Mouse (Mus musculus): Measurements from ENCODE around the gene Ddx46. TPM values are rescaled to one million over a fixed set of nuclear protein-coding genes. Genes with fewer than 3 reads are reported as not detected.
"Not testable (repeated sequence)": the region's sequence is repeated elsewhere in the genome, so short reads cannot be mapped to it uniquely, and the experiment has no call there.

Ddx46 gene
- total RNA-seq, 2 experiments from 2014 or later, result 37.8 to 44.3 TPM

DNA sequence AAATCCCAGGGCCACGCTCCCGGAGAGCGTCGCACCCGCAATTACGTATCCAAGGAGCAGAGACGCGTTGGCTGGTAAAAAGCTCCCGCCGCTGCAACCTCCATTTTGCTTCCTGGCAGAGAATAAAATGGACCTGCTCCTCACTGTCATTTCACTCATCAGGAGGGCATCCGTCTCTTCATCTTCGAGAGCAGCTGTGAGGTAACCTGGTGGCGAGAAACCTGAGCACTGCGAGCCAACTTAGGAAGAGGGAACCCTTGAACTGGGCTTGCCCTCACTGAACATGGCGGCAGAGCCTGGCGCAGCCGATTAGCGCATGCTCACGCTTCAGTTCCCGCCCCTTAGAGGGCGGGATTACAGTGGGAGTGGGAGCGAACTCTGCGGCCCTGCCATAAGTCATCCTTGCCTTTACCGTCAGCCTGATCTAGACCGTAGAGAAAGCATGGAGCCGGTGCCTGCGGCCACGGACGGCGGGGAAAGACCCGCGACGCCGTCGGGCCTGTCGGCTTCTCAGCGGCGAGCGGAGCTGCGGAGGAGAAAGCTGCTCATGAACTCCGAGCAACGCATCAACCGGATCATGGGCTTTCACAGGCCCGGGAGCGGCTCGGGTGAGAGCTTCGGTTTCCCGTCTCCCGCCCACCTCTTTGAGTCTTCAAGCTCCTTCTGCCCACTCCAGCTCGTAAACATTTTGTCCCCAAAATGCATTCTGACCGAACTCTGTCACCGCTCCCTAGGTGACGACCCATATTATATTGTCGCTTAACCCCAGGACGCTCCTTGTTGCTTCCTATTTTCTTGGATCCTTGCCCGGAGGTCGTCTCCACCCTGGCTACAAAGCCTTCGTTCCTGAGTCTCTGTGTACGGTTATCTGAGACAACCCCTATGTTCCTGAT is 11.9 kb upstream of the Ddx46 start, which contains the start of gene Caml:
Gene Caml, plus strand, starts transcription at position 357 of the 893 bp plus-strand sequence.
- intact Hi-C loops (cut with DNase I), result no loop called here
- DNase-seq (ENCODE audit: low spot score in 2 of 2), result peak; percentile 84 to 86

DNA sequence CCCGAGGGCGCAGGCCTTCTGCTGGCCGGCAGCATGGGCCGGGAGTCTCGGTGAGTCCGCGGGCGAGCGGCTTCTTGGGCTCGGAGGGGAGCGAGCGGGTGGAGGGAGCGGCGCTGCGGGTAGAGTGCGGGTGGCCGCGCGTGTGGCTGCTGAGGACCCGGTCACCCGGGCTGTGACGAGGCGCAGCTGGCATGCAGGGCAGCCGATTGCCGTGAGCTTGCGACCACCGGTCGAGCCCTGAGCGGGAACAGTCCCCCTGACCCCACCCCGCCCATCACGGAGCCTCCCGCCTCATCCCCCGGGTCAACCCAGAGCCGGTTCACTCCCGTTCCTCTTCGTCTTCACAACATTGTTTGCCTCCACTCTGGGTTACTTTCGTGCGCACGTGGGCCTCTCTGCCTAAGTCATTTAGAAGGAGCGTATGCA is 332 bp downstream of the Ddx46 start:
- intact Hi-C loops (cut with DNase I), result loop anchor here (2.0 kb wide), 1 partner anchor 34 kb away; no protein-coding TSS in a partner anchor
- DNase-seq (ENCODE audit: low spot score in 2 of 2), result no peak

DNA sequence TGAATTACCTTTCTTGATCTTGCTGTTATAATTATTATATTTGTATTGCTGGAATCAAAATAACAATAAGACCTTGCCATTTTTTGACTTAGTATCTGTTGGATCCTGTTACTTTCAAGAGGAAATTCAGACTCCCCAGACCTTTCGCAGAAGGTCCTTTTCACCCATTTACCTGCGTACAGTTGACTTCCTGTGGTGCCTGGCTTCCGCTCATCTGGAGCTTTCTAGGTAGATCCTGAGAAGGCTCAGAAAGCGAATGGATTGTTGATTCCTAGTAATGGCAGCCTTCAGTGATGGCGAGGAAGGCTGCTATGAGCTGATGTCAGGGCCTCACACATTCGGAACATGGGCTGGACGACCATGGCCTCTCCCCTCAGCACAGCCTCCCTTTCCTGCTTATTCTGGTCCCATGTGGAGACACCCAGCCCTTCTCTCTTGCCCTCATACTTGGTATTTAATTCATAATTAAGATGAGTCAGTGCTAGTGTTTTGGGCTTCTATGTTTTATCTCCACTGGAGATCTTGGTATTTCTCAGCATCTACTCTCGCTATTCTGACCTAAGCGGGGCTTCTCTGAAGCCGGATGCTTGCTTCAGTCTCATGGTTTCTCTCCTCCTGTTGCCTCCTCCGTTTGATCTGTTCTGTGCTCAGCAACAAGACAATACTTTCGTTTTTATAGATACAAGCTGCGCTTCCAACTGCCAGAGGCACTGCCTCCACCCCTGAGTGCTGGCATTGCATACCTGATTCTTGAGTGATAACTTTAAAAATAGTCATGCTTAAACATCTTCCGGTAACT is 1.6 kb downstream of the Ddx46 start:
- intact Hi-C loops (cut with DNase I), result no loop called here
- DNase-seq (ENCODE audit: low spot score in 2 of 2), result no peak

GRCm38 (mm10) chr13:55640480-55640879 is 5.7 kb downstream of the Ddx46 start:
- intact Hi-C loops (cut with DNase I), result not testable (repeated sequence)
- peak; percentile 82 to 83 for DNase-seq (ENCODE audit: low spot score in 2 of 2)

DNA sequence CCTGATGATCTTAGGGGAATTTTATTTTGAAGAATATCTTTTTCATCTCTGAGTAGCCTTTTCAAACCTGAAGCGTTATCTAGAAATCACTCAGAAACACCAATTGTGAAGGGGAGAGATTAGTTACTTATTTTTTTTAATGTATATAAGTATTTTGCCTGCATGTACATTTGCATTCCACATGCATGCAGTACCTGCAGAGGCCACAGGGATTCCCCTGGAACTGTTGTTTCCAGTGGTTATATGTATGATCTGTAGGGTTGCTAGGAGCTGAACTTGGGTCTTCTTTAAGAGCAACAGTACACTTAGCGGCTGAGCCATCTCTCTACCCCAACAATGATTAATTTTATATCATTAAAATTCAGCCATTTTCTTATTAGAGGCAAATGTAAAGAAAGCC is 9.7 kb downstream of the Ddx46 start:
- peak; percentile 22 to 42 for DNase-seq (ENCODE audit: low spot score in 2 of 2)
- intact Hi-C loops (cut with DNase I), result no loop called here

DNA sequence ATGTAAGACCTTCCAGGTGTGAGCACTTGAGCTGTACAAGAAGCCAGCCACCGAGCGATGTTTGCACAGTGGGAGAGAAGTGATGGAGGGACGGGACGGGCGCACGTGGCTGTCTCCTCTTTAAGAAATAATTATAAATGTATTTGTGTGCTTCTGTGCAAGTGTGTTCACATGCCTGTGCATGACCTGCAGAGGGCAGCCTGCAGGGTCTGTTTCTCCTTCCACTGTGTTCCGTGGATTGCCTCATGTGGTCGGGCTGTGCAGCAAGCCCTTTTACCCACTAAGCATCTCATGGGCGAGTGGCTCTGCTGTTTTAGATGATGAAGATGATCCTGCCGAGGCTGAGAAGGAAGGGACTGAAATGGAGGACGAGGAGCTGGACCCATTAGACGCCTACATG is 15.3 kb downstream of the Ddx46 start:
- DNase-seq (ENCODE audit: low spot score in 2 of 2), result no peak
- intact Hi-C loops (cut with DNase I), result loop anchor here (10.0 kb wide), 1 partner anchor 345 kb away; no protein-coding TSS in a partner anchor

- intact Hi-C loops (cut with DNase I), result loop anchor here (10.0 kb wide), 1 partner anchor 346 kb away; no protein-coding TSS in a partner anchor
- no peak for DNase-seq (ENCODE audit: low spot score in 2 of 2)
Observed at GRCm38 (mm10) chr13:55650980-55651379, 16.2 kb downstream of the Ddx46 start.

GRCm38 (mm10) chr13:55668550-55668949 is 33.7 kb downstream of the Ddx46 start:
- intact Hi-C loops (cut with DNase I), result loop anchor here (2.0 kb wide), 1 partner anchor 58 kb away; the partner anchor contains the start of gene Pcbd2
- peak; percentile 14 to 44 for DNase-seq (ENCODE audit: low spot score in 2 of 2)

DNA sequence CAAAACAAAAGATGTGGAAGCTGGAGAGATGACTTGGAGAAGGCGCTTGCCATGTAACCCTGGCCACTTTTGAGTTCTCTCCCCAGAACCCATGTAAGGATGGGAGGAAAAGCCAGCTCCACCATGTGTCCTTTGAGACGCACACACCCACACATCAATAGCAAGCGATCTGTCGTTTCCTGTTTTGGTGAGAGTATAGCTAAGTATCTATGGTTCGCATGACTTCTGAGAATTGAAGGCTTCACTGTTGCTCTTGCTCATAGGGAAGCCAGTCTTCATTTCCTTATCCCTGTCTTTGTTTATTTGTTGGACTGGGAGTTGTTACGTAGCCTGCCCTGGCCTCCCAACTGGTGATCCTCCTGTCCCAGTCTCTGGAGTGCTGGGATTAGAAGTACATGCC is 37.9 kb downstream of the Ddx46 start:
- DNase-seq (ENCODE audit: low spot score in 2 of 2), result no peak
- intact Hi-C loops (cut with DNase I), result no loop called here

DNA sequence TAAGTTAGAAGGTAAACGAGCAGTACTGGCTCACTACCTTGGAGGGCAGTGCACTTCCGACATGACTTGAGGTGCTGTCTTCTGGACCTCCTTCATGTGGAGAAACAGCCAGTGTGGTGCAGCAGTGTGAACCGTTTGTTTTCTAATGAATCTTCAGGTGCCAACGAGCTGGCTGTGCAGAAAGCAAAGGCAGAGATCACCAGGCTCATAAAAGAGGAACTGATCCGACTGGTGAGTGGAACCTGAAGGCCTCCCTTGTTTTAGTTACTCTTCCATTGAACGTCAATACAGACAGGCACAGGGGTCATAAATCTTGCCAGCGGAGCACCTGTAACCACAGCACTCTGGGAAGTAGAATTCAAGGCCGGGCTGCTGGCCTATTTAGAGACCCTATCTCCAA is 42.5 kb downstream of the Ddx46 start:
- no peak for DNase-seq (ENCODE audit: low spot score in 2 of 2)
- intact Hi-C loops (cut with DNase I), result no loop called here

DNA sequence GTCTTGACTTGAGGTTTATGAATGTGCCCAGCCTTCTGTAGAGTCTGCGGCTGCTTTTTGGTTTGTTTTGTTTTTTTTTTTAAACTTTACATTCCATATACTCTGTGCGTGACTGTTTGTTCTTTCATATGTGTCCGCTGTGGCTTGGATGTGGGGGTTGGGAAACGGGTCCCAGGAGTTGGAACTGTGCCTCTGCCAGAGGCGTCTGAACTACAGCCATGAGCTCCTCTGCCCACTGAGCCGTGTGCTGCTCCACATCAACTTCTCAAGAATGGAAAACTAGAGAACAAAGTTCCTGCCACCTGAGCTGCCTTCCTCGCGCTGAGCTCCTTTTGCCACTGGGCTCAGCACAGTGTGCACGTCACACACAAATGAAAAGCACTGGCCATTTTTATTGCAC is 47.4 kb downstream of the Ddx46 start:
- intact Hi-C loops (cut with DNase I), result loop anchor here (5.0 kb wide), 1 partner anchor 35 kb away; no protein-coding TSS in a partner anchor
- DNase-seq (ENCODE audit: low spot score in 2 of 2), result no peak

DNA sequence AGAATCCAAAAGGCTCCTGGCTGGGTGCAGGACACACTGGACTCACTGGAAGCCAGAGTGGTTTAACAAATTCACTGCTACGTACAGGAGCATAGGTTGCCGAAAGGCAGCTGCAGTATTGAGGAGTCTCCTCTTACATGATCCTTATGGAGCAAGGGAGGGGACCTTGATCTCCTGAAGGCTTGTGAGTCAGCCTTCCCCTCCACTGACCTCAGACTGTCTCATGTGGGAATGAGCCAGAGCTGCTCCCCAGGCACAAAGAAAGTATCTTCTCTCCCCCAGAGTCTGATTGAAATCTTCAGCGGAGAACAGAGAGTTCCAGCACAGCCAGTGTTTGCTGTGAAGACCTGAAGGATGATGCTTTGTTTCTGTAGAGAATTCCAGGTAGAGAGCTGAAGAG is 48.8 kb downstream of the Ddx46 start:
- no peak for DNase-seq (ENCODE audit: low spot score in 2 of 2)
- intact Hi-C loops (cut with DNase I), result loop anchor here (5.0 kb wide), 1 partner anchor 36 kb away; no protein-coding TSS in a partner anchor

- intact Hi-C loops (cut with DNase I), result no loop called here
- DNase-seq (ENCODE audit: low spot score in 2 of 2), result no peak
Observed at GRCm38 (mm10) chr13:55686107-55686633, 51.3 kb downstream of the Ddx46 start.

GRCm38 (mm10) chr13:55687927-55688602 is 53.2 kb downstream of the Ddx46 start:
- intact Hi-C loops (cut with DNase I), result no loop called here

GRCm38 (mm10) chr13:55692535-55693242 is 57.9 kb downstream of the Ddx46 start, which contains the start of gene B230219D22Rik:
Gene B230219D22Rik, plus strand, starts transcription at chr13:55693124.
- intact Hi-C loops (cut with DNase I), result loop anchor here (5.0 kb wide), 1 partner anchor 35 kb away; the partner anchor contains the start of gene Pcbd2
- peak; percentile 90 to 92 for DNase-seq (ENCODE audit: low spot score in 2 of 2)

More at GRCm38 (mm10) chr13:55687927-55688602, 53.2 kb downstream of the Ddx46 start:
- DNase-seq (ENCODE audit: low spot score in 2 of 2), result no peak

GRCm38 (mm10) chr13:55693243-55693721 is 58.5 kb downstream of the Ddx46 start:
- peak in 1 of 2 experiments; percentile 31 for DNase-seq (ENCODE audit: low spot score in 2 of 2)
- intact Hi-C loops (cut with DNase I), result loop anchor here (5.0 kb wide), 1 partner anchor 34 kb away; the partner anchor contains the start of gene Pcbd2

DNA sequence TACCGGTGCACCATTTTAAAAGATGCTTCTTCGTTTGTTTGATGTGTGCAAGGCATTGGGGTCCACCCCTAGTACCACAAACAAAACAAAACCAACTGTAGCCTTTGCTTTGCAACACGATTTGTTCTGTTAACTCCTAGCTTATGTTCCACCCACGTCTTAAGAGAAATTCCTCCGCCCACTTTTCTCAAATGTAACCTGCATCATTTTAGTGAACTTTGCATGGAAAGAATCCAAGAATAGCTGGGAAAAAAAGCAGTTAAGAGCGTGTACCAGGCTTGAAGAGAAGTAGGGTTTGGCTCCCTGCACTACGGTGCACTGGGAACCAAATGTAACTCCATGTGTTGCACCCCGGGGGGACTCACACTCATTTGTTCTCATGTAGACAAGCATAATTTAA is 59.3 kb downstream of the Ddx46 start:
- intact Hi-C loops (cut with DNase I), result loop anchor here (5.0 kb wide), 1 partner anchor 33 kb away; the partner anchor contains the start of gene Pcbd2
- DNase-seq (ENCODE audit: low spot score in 2 of 2), result no peak

- DNase-seq (ENCODE audit: low spot score in 2 of 2); intact Hi-C loops (cut with DNase I): not testable (repeated sequence)
Observed at GRCm38 (mm10) chr13:55695989-55696388, 61.2 kb downstream of the Ddx46 start.
